Mouse (Mus musculus) macrophage (primary cell): ENCODE results near the gene Ccnb2. TPM values are rescaled to one million over a fixed set of nuclear protein-coding genes. Genes with fewer than 3 reads are reported as not detected.

Experiments
- H3K27ac ChIP-seq: fragments of 350-480 bp; formaldehyde crosslinking; 2 replicates; pipeline ENCODE4 v1.9.0; 2021
- H3K36me3 ChIP-seq: fragments of 350-480 bp; formaldehyde crosslinking; 2 replicates; pipeline ENCODE4 v1.9.0; 2021; ENCODE audit errors: inconsistent target
- H3K4me3 ChIP-seq: fragments of 350-480 bp; formaldehyde crosslinking; 2 replicates; pipeline ENCODE4 v1.9.0; 2021; ENCODE audit errors: inconsistent target
- H3K79me2 ChIP-seq: fragments of 350-480 bp; formaldehyde crosslinking; 2 replicates; pipeline ENCODE4 v1.9.0; 2021; ENCODE audit errors: inconsistent target
- WGBS: methylation state at CpG from one replicate; pipeline ENCODE4 v1.1.7; 2026; ENCODE audit warnings: inconsistent platforms; ENCODE audit not compliant: missing documents; 5-methylcytosine and 5-hydroxymethylcytosine counted together
- polyA plus RNA-seq: library from polyadenylated mRNA; stranded (reverse); fragments of 250-400 nt; gene quantifications from 3 replicates; pipeline ENCODE4 v1.2.4, GENCODE M21; 2018; ENCODE audit warnings: inconsistent platforms

Ccnb2 gene
- polyA plus RNA-seq, 1 experiment from 2014 or later, result 9.2 TPM

DNA sequence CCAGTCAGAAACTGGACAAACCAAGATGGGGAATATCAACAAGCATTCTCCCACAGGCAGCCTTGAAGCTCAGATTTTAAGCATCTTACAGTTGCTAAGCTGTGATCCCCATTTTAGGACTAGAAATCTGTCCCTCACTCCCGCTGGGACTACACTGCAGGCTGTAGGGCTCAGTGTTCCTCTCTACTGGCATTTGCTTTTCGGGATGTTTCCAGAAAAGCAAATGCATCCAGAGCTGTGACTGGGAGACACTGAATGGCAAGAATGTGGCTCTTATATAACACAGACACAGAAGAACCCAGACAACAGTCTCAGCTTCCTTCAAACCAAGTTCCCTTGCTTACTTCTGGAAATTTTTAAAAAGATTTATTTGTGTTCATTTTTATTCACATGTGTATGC, 55.4 kb downstream of the Ccnb2 start:
- Histone ChIP-seq H3K79me2 (no peaks in the 10 kb centered on the region), H3K36me3 (peaks cover 41% of the 10 kb centered on the region; the same call in 1 of the 2 replicates), H3K4me3 (no peak overlapping the region), H3K27ac (no peak overlapping the region)
- 95% methylated on average over 2 of the region's 2 CpGs for WGBS

- Histone ChIP-seq H3K79me2 (no peaks in the 10 kb centered on the region), H3K27ac (no peak overlapping the region), H3K4me3 (no peak overlapping the region), H3K36me3 (peaks cover 34% of the 10 kb centered on the region)
- 91% methylated on average over 8 of the region's 8 CpGs for WGBS
Measured at GRCm38 (mm10) chr9:70364741-70365140, 56.6 kb downstream of the Ccnb2 start.

- Histone ChIP-seq H3K27ac (no peak overlapping the region), H3K36me3 (peaks cover 54% of the 10 kb centered on the region), H3K79me2 (no peaks in the 10 kb centered on the region), H3K4me3 (no peak overlapping the region)
- 100% methylated on average over 2 of the region's 2 CpGs for WGBS
Measured at GRCm38 (mm10) chr9:70359402-70360131, 61.8 kb downstream of the Ccnb2 start.

Other genes starting within 250 kb of the Ccnb2 start
- 32.9 to 98.2 TPM (median 52.7 TPM) in 3 replicates for gene Myo1e, start 214.2 kb downstream of the Ccnb2 start, polyA plus RNA-seq
- gene Rnf111, start 82.2 kb upstream of the Ccnb2 start, polyA plus RNA-seq, result 26.9 to 36.9 TPM (median 33.3 TPM) in 3 replicates
- 26.1 to 48.6 TPM (median 27.2 TPM) in 3 replicates for gene Sltm, start 121.2 kb upstream of the Ccnb2 start, polyA plus RNA-seq
- 0.23 to 2.5 TPM (median 0.62 TPM) in 3 replicates for gene Gm10642, start 234.7 kb upstream of the Ccnb2 start, polyA plus RNA-seq
- 20.6 to 29.2 TPM (median 25.6 TPM) in 3 replicates for gene Mindy2, start 235.6 kb upstream of the Ccnb2 start, polyA plus RNA-seq